Mouse (Mus musculus): ENCODE results near the gene Dhx37. TPM values are rescaled to one million over a fixed set of nuclear protein-coding genes. Genes with fewer than 3 reads are reported as not detected.

Dhx37 gene
- polyA plus RNA-seq, 1 experiment = 21.4 TPM

- Histone ChIP-seq H3K27me3 (ENCODE audit: control insufficient read depth, insufficient read depth, low read length) (no peaks in the 10 kb centered on the region), H3K27ac (ENCODE audit: insufficient read depth, low read length) (no peak overlapping the region), H3K4me3 (replicated peaks; ENCODE audit: insufficient read depth, low read depth, low read length) (no peak overlapping the region), H3K4me1 (ENCODE audit: control insufficient read depth, insufficient read depth, low read length) (no peaks in the 10 kb centered on the region)
- no peak for DNase-seq
- WGBS = 81% methylated on average over 4 of the region's 4 CpGs
- TF ChIP-seq CTCF (IDR thresholded peaks at IDR 0.05; ENCODE audit: borderline replicate concordance, insufficient read depth, low read depth, low read length) (no peak), POLR2A (IDR thresholded peaks at IDR 0.05; ENCODE audit: borderline replicate concordance, insufficient read depth, low read length) (no peak)
These were observed 61.9 kb downstream of the Dhx37 start for GRCm38 (mm10) chr5:125372027-125372426.

- Histone ChIP-seq H3K4me3 (replicated peaks; ENCODE audit: insufficient read depth, low read depth, low read length) (no peak overlapping the region), H3K27me3 (ENCODE audit: control insufficient read depth, insufficient read depth, low read length) (no peaks in the 10 kb centered on the region), H3K27ac (ENCODE audit: insufficient read depth, low read length) (no peak overlapping the region), H3K4me1 (ENCODE audit: control insufficient read depth, insufficient read depth, low read length) (no peaks in the 10 kb centered on the region)
- no peak for TF ChIP-seq CTCF (IDR thresholded peaks at IDR 0.05; ENCODE audit: borderline replicate concordance, insufficient read depth, low read depth, low read length)
- no peak for TF ChIP-seq POLR2A (IDR thresholded peaks at IDR 0.05; ENCODE audit: borderline replicate concordance, insufficient read depth, low read length)
- no peak for DNase-seq
- 78% methylated on average over 7 of the region's 7 CpGs for WGBS
These were observed 62.8 kb downstream of the Dhx37 start for GRCm38 (mm10) chr5:125370950-125371693.

DNA sequence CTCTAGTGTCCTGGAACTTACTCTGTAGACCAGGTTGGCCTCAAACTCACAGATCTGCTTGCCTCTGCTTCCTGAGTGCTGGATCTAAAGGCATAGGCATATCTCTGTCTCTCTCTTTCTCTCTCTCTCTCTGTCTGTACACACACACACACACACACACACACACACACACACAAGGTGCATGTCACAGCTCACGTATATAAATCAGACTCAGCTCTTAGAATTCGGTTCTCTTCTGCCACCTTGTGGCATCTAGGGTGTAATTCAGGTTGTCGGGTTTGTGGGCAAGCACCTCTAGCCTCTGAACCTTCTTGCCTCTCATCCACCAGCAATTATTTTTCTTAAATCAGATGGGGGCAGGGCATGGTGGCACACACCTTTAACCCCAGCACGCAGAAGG, 65.4 kb downstream of the Dhx37 start:
- Histone ChIP-seq H3K27me3 (ENCODE audit: control insufficient read depth, insufficient read depth, low read length) (no peaks in the 10 kb centered on the region), H3K27ac (ENCODE audit: insufficient read depth, low read length) (no peak overlapping the region), H3K4me1 (ENCODE audit: control insufficient read depth, insufficient read depth, low read length) (no peaks in the 10 kb centered on the region), H3K4me3 (replicated peaks; ENCODE audit: insufficient read depth, low read depth, low read length) (no peak overlapping the region)
- TF ChIP-seq POLR2A (IDR thresholded peaks at IDR 0.05; ENCODE audit: borderline replicate concordance, insufficient read depth, low read length) (no peak), CTCF (IDR thresholded peaks at IDR 0.05; ENCODE audit: borderline replicate concordance, insufficient read depth, low read depth, low read length) (peak; percentile 68)
- DNase-seq = peak; percentile 66 to 68
- 0% methylated on average over 4 of the region's 4 CpGs for WGBS

- no peak overlapping the region for H3K27ac ChIP-seq (ENCODE audit: insufficient read depth, low read length)
These were observed 65.8 kb downstream of the Dhx37 start for GRCm38 (mm10) chr5:125368156-125368555.

GRCm38 (mm10) chr5:125364851-125365429, 69.0 kb downstream of the Dhx37 start:
- no peak for TF ChIP-seq CTCF (IDR thresholded peaks at IDR 0.05; ENCODE audit: borderline replicate concordance, insufficient read depth, low read depth, low read length)
- TF ChIP-seq POLR2A (IDR thresholded peaks at IDR 0.05; ENCODE audit: borderline replicate concordance, insufficient read depth, low read length) = no peak
- 62% methylated on average over 4 of the region's 4 CpGs for WGBS

More at GRCm38 (mm10) chr5:125368156-125368555, 65.8 kb downstream of the Dhx37 start:
- H3K4me1 ChIP-seq (ENCODE audit: control insufficient read depth, insufficient read depth, low read length) = no peaks in the 10 kb centered on the region
- no peak for DNase-seq
- 66% methylated on average over 5 of the region's 5 CpGs for WGBS
- no peaks in the 10 kb centered on the region for H3K27me3 ChIP-seq (ENCODE audit: control insufficient read depth, insufficient read depth, low read length)
- H3K4me3 ChIP-seq (replicated peaks; ENCODE audit: insufficient read depth, low read depth, low read length) = no peak overlapping the region
- TF ChIP-seq CTCF (IDR thresholded peaks at IDR 0.05; ENCODE audit: borderline replicate concordance, insufficient read depth, low read depth, low read length) (no peak), POLR2A (IDR thresholded peaks at IDR 0.05; ENCODE audit: borderline replicate concordance, insufficient read depth, low read length) (no peak)

DNA sequence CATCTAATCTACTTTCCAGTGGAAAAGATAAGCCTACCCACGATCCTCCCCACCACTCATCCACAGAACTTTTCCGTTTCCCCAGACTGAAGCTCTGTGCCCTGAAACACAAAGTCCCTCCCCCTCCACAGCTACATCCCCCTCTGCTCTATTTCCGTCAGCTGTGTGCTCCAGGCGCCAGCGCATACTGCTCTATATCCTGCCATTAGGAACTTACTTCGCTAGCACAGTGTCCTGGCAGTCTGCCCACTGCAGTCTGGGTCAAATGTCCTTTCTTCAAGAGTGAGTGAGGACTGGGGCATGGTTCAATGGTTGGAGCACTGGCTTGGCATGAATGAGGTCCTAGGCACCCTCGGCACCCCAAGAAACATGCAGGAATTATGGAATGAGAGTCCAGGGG, 70.0 kb downstream of the Dhx37 start:
- H3K4me3 ChIP-seq (replicated peaks; ENCODE audit: insufficient read depth, low read depth, low read length) = no peak overlapping the region
- no peaks in the 10 kb centered on the region for H3K27me3 ChIP-seq (ENCODE audit: control insufficient read depth, insufficient read depth, low read length)
- peaks cover 5% of the 10 kb centered on the region; the same call in 1 of the 2 replicates for H3K4me1 ChIP-seq (ENCODE audit: control insufficient read depth, insufficient read depth, low read length)
- DNase-seq = no peak
- no peak overlapping the region for H3K27ac ChIP-seq (ENCODE audit: insufficient read depth, low read length)
- TF ChIP-seq CTCF (IDR thresholded peaks at IDR 0.05; ENCODE audit: borderline replicate concordance, insufficient read depth, low read depth, low read length) (no peak), POLR2A (IDR thresholded peaks at IDR 0.05; ENCODE audit: borderline replicate concordance, insufficient read depth, low read length) (no peak)
- WGBS = 62% methylated on average over 7 of the region's 7 CpGs

More at GRCm38 (mm10) chr5:125364851-125365429, 69.0 kb downstream of the Dhx37 start:
- Histone ChIP-seq H3K27ac (ENCODE audit: insufficient read depth, low read length) (no peak overlapping the region), H3K27me3 (ENCODE audit: control insufficient read depth, insufficient read depth, low read length) (no peaks in the 10 kb centered on the region), H3K4me3 (replicated peaks; ENCODE audit: insufficient read depth, low read depth, low read length) (no peak overlapping the region), H3K4me1 (ENCODE audit: control insufficient read depth, insufficient read depth, low read length) (peaks cover 5% of the 10 kb centered on the region; the same call in 1 of the 2 replicates)
- DNase-seq = no peak

Other genes with a start within 250 kb of the Dhx37 start
- gene Scarb1, start 93.0 kb downstream of the Dhx37 start, polyA plus RNA-seq (2012; rRNA removed) = 16.8 and 19.9 TPM in 2 replicates
- 0.28 and 0.41 TPM in 2 replicates for gene Gm10382, start 44.8 kb downstream of the Dhx37 start, polyA plus RNA-seq (2012; rRNA removed)
- 1,009 and 1,093 TPM in 2 replicates for gene Ubc, start 43.9 kb downstream of the Dhx37 start, polyA plus RNA-seq (2012; rRNA removed)
- gene Bri3bp, start 7.4 kb upstream of the Dhx37 start, polyA plus RNA-seq (2012; rRNA removed) = 37.1 and 39.1 TPM in 2 replicates
- gene Aacs, start 41.7 kb upstream of the Dhx37 start, polyA plus RNA-seq (2012; rRNA removed) = 47.4 and 48.5 TPM in 2 replicates
- 4.7 and 5.9 TPM in 2 replicates for gene Tmem132b, start 97.7 kb upstream of the Dhx37 start, polyA plus RNA-seq (2012; rRNA removed)

Measured in cerebellum, adult 2 months (tissue).